Mouse (Mus musculus) adrenal gland, adult (tissue): ENCODE measurements at regions not wholly inside any gene's neighbourhood (a gene's known extent, or its start where the extent isn't known, plus 50 kb on each side); places are given as distances from the start of the nearest gene placed in this dataset.

Experiments used
- DNase-seq, 2 experiments: peaks; one replicate each; pipeline ENCODE4 v3.0.0; 2022 to 2023; ENCODE audit warnings: low spot score in 1 of 2; ENCODE audit not compliant: inconsistent age in 2 of 2

DNA sequence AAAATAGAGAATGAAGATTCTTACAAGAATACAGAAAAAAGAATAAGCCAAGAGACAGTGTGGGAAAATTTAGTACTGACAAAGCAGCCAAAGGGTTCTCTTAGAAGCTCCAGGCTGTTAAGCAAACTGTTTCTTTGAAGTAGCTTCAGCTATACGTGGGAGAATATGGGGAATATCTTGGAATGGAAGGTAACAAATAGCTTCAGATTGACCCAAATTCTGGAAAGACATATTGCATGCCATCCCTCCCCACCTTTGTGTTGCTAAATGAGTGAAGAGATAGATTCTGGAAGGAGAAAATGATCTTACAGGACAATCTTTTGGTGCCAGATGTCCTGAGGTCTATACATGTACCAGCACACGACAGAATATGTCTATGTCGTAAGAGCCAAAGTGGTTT, 591.9 kb upstream of the Cdh6 start:
- no peak for DNase-seq

DNA sequence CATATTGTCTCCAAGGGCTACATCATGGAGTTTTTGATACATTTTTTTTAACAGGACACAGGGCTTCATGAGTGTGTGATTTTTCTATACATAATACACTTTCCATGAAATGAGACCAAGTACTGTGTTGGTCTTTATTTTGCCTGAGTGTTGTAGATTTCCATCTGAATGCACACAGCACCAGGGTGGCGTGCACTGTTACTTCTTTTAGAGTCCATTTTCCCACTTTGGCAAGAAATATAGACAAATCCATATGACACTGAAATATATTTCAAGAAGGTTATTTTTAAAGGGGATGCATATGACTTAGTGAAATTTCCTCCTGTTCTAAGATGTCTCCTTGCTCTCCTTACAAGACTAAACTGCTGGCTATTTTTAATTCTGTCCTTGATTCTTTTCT, 591.1 kb upstream of the Cdh6 start:
- DNase-seq, result no peak

DNA sequence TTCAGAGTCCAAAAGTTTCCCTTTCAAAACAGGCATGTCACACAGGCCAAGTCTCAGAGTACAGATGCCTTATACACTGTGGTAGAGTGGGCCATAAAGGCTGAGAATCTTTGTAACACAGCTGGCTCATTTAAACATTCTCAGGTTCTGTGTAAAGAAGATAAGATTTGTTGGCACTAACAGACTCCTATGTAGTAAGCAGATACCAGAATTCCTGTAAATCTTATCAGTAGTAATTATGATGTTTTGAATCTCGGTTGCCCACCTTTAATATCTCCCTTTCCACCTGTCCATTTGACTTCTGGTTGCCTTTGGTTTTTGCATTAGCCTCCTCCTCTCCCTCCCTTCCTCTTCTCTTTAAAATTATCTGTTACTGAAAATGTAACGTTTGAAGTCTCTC, 573.1 kb upstream of the Cdh6 start:
- DNase-seq, result no peak

DNA sequence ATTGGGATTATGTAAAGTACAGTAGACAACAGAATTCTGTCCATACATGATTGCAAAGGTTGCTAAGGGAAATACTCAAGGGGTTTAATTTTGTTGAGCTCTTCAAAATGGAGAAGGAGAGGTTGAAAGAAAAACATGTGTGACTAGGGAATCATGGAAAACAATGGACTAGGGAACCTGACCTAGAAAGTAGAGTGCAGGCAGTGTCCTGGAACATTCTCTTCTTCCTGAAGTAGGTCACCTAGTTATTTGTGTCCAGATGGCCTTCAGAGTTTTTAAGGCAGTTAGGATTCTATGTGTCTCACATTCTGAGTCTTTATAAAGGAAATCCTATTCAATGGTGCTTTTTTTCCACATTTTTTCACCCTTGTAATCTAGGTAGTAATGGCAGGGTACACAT, 532.8 kb upstream of the Cdh6 start:
- DNase-seq, result no peak

GRCm38 (mm10) chr15:13705187-13705586, 531.7 kb upstream of the Cdh6 start:
- DNase-seq, result no peak

DNA sequence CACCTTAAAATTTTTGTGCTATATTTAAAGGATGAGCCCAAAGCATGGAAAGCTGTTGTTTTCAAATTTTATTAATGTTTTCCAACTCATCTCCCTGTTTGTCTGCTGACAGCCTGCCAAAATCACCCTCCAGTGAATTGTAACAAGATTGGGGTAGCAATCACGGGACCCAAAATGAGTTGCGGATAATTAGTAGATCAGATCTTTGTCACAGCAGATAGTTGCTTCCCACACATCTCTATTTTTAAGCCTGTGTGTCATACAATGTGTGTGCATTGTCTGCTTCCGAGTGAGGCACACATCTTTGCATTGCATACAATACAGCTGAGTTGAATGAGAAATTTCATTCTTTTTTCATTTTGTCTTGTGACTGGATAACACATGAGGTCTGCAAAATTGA, 494.7 kb upstream of the Cdh6 start:
- no peak for DNase-seq

- no peak for DNase-seq
Measured at GRCm38 (mm10) chr15:13667278-13667677, 493.8 kb upstream of the Cdh6 start.

DNA sequence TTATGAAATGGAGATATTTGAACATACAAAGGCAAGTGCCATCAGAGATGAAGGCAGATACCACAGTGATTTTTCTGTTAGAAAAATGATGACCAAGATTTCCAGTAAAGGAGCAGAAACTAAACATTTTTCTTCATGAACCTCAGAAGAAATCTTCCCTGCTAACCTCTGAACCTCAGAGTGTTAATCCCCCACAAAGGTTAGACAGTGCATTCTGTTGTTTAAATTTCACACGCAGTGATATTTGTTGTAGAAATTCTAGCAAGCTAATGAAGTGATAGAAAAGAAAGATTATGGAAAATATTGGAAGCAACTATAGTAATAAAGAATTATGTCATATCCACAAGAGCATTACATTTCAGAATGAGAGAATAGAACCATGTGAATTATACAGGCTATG, 488.8 kb upstream of the Cdh6 start:
- DNase-seq, result no peak

DNA sequence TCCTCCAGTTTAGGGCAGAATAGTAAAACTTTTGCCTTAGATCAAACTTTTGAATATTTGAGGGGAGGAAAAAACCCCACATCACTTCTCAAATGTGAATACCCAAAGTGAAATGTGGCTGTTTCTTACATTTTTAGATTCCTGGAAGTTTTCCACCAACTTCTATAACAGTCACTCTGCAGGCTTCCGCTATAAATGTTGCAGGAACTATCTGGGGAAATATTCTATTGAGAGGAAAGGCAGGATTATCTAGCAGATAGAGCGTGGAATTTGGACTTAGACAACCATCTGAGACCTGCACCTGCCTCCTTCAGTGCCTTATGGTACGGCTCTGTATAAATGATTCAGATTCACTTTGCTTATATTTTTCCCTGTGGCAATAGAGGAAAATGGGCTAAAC, 481.6 kb upstream of the Cdh6 start:
- DNase-seq, result no peak

DNA sequence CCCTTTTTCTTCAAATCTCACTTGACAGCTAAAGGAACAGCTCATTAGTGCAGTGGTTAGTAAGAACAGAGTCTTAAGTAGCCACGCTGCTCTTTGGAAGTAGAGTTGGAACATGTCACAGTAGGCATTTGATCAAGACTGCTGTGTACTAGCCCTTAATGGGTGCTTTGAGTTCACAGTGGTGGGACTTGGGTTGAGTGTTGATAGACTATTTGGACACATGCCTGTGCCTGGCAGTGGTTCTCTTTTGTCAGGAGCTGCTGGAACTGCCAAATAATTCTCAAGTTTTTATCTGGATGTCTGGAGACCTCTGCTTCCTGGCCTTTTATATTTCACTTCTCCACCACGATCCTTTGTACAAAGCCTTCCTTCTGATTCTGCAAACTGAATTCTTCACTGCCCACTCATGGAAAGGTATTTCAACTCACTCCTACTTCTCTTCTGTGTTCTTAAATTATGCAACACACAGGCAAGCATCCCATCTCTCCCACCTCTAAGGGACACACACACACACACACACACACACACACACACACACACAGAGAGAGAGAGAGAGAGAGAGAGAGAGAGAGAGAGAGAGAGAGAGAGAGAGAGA, 462.0 kb upstream of the Cdh6 start:
- no peak for DNase-seq

GRCm38 (mm10) chr15:13602133-13602532, 428.7 kb upstream of the Cdh6 start:
- no peak for DNase-seq

DNA sequence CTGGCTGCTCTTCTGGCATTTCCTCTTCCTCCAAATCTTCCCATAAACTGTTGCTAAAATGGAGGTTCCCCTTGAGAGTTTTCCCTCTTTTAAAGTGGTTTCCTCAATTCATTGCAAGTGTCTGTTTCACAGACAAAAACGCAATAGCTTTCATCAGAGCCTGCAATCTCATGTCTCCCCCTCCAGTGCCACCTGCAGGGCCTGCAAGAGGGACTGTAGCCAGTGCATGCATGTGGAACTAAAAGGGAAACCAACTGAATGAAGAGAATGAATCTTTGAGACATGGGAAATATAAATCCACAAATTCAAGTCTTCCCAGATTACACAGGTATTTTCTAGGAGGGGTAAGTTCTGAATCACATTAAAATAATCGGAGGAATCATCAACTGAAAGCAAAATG, 424.4 kb upstream of the Cdh6 start:
- DNase-seq, result no peak

DNA sequence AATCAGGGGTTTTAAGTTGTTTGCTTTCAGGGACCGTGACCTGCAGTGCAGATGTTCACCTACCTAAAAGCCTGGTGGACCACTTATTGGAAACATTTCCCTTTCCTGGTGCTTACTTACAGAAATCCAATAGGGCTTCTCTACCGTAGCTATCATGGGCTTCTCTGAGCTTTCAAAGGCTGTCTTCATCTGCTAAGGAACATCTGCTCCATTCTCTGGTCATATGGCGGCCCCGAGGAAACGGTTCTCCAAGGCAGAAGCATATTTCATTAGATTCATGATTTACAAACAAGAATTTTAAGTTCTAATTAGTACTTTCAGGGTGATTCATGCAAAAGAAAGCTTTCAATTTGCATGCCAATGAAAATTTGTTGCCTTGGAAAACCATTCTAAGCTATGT, 420.3 kb upstream of the Cdh6 start:
- DNase-seq, result no peak

DNA sequence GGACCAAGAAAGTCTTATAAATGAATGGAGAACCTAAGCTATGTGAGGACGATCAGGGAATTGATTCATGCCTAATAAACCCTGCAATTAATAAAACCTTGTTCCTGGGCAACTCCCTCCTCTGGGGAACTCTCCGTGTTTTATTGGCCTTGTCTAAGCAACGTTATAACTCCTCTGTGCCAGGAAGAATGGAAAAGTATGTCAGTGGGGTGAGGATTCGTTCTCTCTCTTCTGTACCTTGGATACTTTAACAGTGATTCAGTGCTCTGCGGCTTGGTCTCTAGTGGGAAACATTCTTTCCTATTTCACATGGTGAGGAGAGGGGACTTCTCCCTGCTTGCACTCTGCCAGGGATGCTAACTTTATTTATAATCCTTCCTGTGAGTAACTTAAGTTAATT, 417.4 kb upstream of the Cdh6 start:
- DNase-seq, result no peak

GRCm38 (mm10) chr15:13583300-13583699, 409.8 kb upstream of the Cdh6 start:
- peak in 1 of 2 experiments; percentile 53 for DNase-seq

DNA sequence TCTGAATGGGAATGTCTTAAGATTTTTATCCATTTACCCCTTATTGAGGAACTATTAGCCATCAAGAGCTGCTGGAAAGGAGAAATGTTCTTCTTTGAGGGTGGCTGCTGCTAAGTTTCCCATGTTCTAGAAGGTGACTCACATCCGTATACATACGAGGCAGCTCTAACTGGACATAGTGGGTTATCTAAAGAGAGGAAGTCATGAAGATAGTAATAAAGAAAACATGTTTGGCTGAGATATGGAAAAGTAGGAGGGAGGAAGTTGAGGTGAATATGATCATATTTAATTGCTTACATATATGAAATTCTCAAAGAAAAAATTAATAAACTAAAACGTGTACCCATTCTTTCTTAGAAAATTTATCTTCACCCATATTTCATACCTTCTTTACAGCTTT, 408.7 kb upstream of the Cdh6 start:
- no peak for DNase-seq

GRCm38 (mm10) chr15:13573621-13574020, 400.1 kb upstream of the Cdh6 start:
- DNase-seq, result no peak

DNA sequence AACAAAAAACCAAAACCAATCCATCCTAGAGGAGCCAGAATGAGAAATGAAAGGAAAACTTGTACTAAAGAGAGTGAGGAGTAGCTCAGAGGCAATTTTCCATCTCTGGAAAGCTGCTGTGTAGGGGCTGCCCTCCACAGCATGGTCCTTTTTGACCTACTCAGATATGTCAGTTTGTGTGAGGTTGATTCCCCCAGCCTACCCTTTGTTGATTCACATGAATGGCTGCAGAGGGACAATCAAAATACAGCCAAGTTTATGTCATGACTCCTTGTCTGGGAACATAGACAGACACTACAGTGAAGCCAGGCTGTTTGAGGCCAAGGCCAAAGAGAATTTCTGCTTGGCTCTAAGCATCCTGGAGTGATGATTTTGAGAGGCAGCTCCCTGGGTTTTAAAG, 387.4 kb upstream of the Cdh6 start:
- DNase-seq, result peak; percentile 9 to 38

DNA sequence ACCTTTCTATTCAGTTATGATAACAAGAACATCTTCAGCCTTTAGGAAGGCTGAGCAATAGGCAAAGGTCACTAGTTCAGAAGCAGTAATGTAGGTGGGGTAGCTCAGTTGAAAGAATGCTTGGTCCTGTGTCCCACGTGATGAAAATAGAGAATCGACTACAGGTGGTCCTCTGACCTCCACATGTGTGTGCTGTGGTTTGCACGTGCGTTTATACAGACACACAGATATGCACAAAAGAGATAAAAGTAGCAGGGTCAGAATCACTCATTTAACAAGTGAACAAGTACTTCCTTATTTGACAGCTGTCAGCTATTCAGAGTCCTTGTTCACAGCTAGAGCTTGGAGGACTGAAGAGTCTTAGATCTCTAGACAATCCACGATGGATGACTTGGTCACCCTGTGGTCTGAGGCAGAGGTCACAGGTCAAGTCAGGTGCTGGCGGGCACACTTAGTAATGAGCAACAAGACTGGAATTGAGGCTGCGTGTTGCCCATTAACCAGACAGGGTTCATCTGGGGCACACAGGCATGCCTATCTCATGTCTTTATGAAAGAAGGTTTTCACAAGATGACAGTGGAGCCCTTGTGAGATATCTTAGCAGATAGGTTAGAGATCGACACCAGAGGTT, 375.8 kb upstream of the Cdh6 start:
- no peak for DNase-seq

DNA sequence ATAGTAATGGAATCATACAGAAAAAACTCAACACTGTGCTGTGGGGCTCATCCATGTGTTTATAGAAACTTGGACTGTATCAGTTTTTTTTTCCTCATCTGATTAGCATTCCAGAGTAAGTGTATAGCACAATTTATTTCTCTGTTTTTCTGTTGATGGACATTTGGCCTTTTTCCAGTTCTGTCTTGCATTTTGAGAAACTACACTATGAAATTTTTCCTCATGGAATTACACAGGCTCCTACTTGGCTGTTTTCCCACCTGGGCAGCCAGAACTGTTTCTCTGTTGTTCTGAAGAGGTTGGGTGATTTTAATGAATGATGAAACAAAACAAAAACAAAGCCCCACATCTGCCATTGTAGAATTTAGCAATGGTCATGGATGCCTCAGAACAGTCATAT, 366.6 kb upstream of the Cdh6 start:
- no peak for DNase-seq

DNA sequence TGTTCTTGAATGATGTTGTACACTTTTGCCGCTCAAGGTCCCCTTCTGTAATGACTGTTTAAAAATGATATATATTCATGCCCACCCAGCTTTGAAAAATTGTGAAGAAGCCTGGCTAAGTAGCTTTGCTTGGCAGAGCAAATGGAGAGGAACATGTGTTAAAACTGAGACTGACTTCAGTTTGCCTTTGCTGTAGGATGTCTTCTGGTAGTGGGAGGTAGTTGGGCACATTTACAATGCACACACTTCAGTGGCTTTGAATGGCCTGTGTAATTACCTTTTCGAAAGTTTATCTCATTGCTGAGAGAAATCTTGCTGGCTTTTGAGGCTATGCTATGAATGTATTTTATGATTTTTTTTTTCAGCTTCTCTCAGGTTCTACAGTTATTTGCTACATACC, 360.5 kb upstream of the Cdh6 start:
- no peak for DNase-seq

GRCm38 (mm10) chr15:13529960-13530359, 356.5 kb upstream of the Cdh6 start:
- DNase-seq, result no peak

DNA sequence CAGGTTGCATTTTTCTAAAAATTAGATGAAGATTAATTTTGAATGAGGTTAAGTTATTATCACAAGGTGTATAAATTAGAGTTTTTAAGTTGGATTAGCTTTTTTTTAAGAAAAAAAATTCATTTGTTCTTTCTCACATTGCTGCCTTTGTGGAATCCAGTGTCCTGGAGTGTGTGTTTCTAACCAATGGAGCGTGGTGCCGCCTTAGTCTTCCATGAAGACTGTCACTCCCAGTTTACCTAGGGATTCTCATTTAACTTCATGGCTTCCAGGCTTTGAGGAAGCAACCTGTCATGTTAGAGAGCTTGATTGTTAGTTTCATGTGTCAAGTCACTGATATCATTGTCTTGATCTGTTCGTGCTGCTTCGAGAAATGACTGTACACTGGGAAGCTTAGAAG, 355.6 kb upstream of the Cdh6 start:
- no peak for DNase-seq
